Mouse (Mus musculus) embryonic facial prominence, embryonic 11.5 days (tissue): ENCODE data around the gene Zcchc24. TPM values are rescaled to one million over a fixed set of nuclear protein-coding genes. Genes with fewer than 3 reads are reported as not detected.
A peak's percentile ranks its signal among the peaks of the same experiment; 100 is the strongest.

Source experiments
- ATAC-seq: fragments of 200-750 bp; cut with Nextera tagmentation; replicated peaks from 2 replicates; pipeline ENCODE4 v1.8.0; 2017; ENCODE audit warnings: low read depth; ENCODE audit not compliant: insufficient number of reproducible peaks, low FRiP score, low TSS enrichment
- DNase-seq: peaks from one replicate; pipeline ENCODE4 v3.0.0-alpha.2; 2015; ENCODE audit warnings: low spot score
- H3K27ac ChIP-seq: fragments of 300-500 bp; sonication (generic); replicated peaks from 2 replicates; pipeline ENCODE4 v1.5.1; 2014; ENCODE audit warnings: mild to moderate bottlenecking, low read depth, low read length, control low read depth
- H3K27me3 ChIP-seq: fragments of 300-500 bp; sonication (generic); 2 replicates; pipeline ENCODE4 v1.6.1; 2014; ENCODE audit warnings: mild to moderate bottlenecking, low read length, moderate library complexity, mixed read lengths; ENCODE audit not compliant: control insufficient read depth, insufficient read depth
- H3K36me3 ChIP-seq: fragments of 300-500 bp; sonication (generic); replicated peaks from 2 replicates; pipeline ENCODE4 v1.6.1; 2014; ENCODE audit warnings: low read depth, mild to moderate bottlenecking, low read length, moderate library complexity, mixed read lengths; ENCODE audit not compliant: control insufficient read depth, insufficient read depth
- H3K4me1 ChIP-seq: fragments of 300-500 bp; sonication (generic); 2 replicates; pipeline ENCODE4 v1.6.1; 2014; ENCODE audit warnings: low read length, mixed read lengths; ENCODE audit not compliant: control insufficient read depth, insufficient read depth
- H3K4me2 ChIP-seq: fragments of 300-500 bp; sonication (generic); 2 replicates; pipeline ENCODE4 v1.6.1; 2014; ENCODE audit warnings: low read depth, mild to moderate bottlenecking, control low read depth, low read length, moderate library complexity
- H3K4me3 ChIP-seq: fragments of 300-500 bp; sonication (generic); 2 replicates; pipeline ENCODE4 v1.5.1; 2014; ENCODE audit warnings: low read depth, low read length, control low read depth
- H3K9ac ChIP-seq: fragments of 300-500 bp; sonication (generic); replicated peaks from 2 replicates; pipeline ENCODE4 v1.6.1; 2014; ENCODE audit warnings: mild to moderate bottlenecking, control low read depth, low read length
- H3K9me3 ChIP-seq: fragments of 300-500 bp; sonication (generic); replicated peaks from 2 replicates; pipeline ENCODE4 v1.6.1; 2016; ENCODE audit warnings: mild to moderate bottlenecking, low read length, inconsistent platforms, mixed read lengths; ENCODE audit not compliant: control insufficient read depth
- WGBS: fragments of 180-500 bp; shearing (Covaris S2); extraction: QIAGEN DNeasy Blood & Tissue Kit; methylation state at CpG from one replicate; pipeline ENCODE4 v1.1.7; 2014; 5-methylcytosine and 5-hydroxymethylcytosine counted together
- polyA plus RNA-seq: library from polyadenylated mRNA; unstranded; fragments of >200 nt; fragmentation: Nextera tagmentation; extraction: Ambion mirVana; gene quantifications from 2 replicates; pipeline ENCODE4 v1.2.1, GENCODE M21; 2014

Gene Zcchc24
- polyA plus RNA-seq, 1 experiment from 2014 or later = 23.6 TPM

GRCm38 (mm10) chr14:25753021-25753420 lies 15.8 kb downstream of the Zcchc24 start:
- H3K4me2 ChIP-seq = no peak overlapping the region
- no peaks in the 10 kb centered on the region for H3K27me3 ChIP-seq
- DNase-seq = no peak
- H3K27ac ChIP-seq = no peak overlapping the region
- H3K4me3 ChIP-seq = no peak overlapping the region
- no peaks in the 10 kb centered on the region; the same call in none of the 2 replicates for H3K36me3 ChIP-seq
- H3K9me3 ChIP-seq = no peaks in the 10 kb centered on the region
- no peak overlapping the region for H3K9ac ChIP-seq
- H3K4me1 ChIP-seq = peaks cover 10% of the 10 kb centered on the region
- 50% methylated on average over 5 of the region's 5 CpGs for WGBS
- no peak for ATAC-seq

- no peaks in the 10 kb centered on the region for H3K27me3 ChIP-seq
- H3K4me2 ChIP-seq = no peak overlapping the region
- no peak overlapping the region for H3K27ac ChIP-seq
- H3K36me3 ChIP-seq = no peaks in the 10 kb centered on the region; the same call in none of the 2 replicates
- ATAC-seq (no peak), DNase-seq (no peak)
- peaks cover 10% of the 10 kb centered on the region for H3K4me1 ChIP-seq
- H3K4me3 ChIP-seq = no peak overlapping the region
- H3K9me3 ChIP-seq = no peaks in the 10 kb centered on the region
- H3K9ac ChIP-seq = no peak overlapping the region
- 89% methylated on average over 5 of the region's 5 CpGs for WGBS
These were observed 17.8 kb downstream of the Zcchc24 start for GRCm38 (mm10) chr14:25751067-25751466.

DNA sequence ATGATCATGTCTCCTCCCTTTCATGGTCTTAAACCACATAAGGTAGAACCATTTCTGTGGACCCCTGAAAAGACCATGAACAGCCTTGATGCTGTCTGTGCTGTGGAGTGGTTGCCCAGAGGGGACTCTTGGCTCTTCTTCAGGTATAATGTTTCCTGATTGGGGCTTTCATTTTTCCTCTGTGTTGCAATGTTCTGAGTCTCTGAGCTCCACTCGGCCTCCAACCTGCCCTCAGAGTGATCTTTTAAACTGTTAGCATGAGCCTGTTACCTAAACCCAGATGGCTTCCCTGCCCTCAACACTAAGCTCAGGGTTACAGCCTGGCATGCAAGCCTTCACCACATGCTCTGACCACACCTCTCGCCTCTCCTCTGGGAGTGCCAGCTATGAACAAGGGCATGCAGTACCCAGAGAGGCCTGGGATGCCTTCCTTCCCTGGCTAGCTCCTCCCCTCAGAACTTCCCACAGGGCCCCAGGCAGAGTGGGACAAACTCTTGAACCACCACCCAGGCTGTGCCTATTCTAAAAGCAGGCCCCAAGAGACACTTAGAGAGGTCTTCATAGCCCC lies 18.3 kb downstream of the Zcchc24 start:
- H3K27me3 ChIP-seq = no peaks in the 10 kb centered on the region
- WGBS = 82% methylated on average over 2 of the region's 2 CpGs
- no peak overlapping the region for H3K27ac ChIP-seq
- peaks cover 10% of the 10 kb centered on the region for H3K4me1 ChIP-seq
- no peaks in the 10 kb centered on the region for H3K9me3 ChIP-seq
- no peak overlapping the region for H3K4me3 ChIP-seq
- ATAC-seq (no peak), DNase-seq (no peak)
- H3K36me3 ChIP-seq = no peaks in the 10 kb centered on the region; the same call in none of the 2 replicates
- no peak overlapping the region for H3K4me2 ChIP-seq
- H3K9ac ChIP-seq = no peak overlapping the region

GRCm38 (mm10) chr14:25749143-25749909 lies 19.5 kb downstream of the Zcchc24 start:
- H3K4me1 ChIP-seq = peaks cover 10% of the 10 kb centered on the region
- DNase-seq = peak; percentile 83
- WGBS = 17% methylated on average over 13 of the region's 13 CpGs

GRCm38 (mm10) chr14:25747996-25748756 lies 20.7 kb downstream of the Zcchc24 start:
- Histone ChIP-seq H3K4me3 (no peak overlapping the region), H3K4me1 (peaks cover 10% of the 10 kb centered on the region), H3K27ac (no peak overlapping the region), H3K27me3 (no peaks in the 10 kb centered on the region), H3K9ac (no peak overlapping the region), H3K9me3 (no peaks in the 10 kb centered on the region), H3K36me3 (no peaks in the 10 kb centered on the region; the same call in none of the 2 replicates), H3K4me2 (no peak overlapping the region)
- ATAC-seq (no peak), DNase-seq (no peak)
- 69% methylated on average over 7 of the region's 7 CpGs for WGBS

More at GRCm38 (mm10) chr14:25749143-25749909, 19.5 kb downstream of the Zcchc24 start:
- H3K4me2 ChIP-seq = no peak overlapping the region; the same call in 1 of the 2 replicates
- peak overlapping the region; percentile 25; the same call in 1 of the 2 replicates for H3K9ac ChIP-seq
- ATAC-seq = no peak
- no peaks in the 10 kb centered on the region; the same call in none of the 2 replicates for H3K36me3 ChIP-seq
- no peaks in the 10 kb centered on the region for H3K27me3 ChIP-seq
- H3K4me3 ChIP-seq = no peak overlapping the region
- peak overlapping the region; percentile 79 for H3K27ac ChIP-seq
- no peaks in the 10 kb centered on the region for H3K9me3 ChIP-seq

GRCm38 (mm10) chr14:25746971-25747945 lies 21.6 kb downstream of the Zcchc24 start:
- no peak for DNase-seq
- H3K27me3 ChIP-seq = no peaks in the 10 kb centered on the region
- H3K4me2 ChIP-seq = no peak overlapping the region
- H3K36me3 ChIP-seq = no peaks in the 10 kb centered on the region; the same call in none of the 2 replicates
- no peak overlapping the region for H3K9ac ChIP-seq
- H3K4me1 ChIP-seq = peaks cover 10% of the 10 kb centered on the region
- WGBS = 78% methylated on average over 21 of the region's 21 CpGs
- no peaks in the 10 kb centered on the region for H3K9me3 ChIP-seq
- ATAC-seq = no peak; the same call in 1 of the 2 replicates
- no peak overlapping the region for H3K27ac ChIP-seq
- no peak overlapping the region for H3K4me3 ChIP-seq

DNA sequence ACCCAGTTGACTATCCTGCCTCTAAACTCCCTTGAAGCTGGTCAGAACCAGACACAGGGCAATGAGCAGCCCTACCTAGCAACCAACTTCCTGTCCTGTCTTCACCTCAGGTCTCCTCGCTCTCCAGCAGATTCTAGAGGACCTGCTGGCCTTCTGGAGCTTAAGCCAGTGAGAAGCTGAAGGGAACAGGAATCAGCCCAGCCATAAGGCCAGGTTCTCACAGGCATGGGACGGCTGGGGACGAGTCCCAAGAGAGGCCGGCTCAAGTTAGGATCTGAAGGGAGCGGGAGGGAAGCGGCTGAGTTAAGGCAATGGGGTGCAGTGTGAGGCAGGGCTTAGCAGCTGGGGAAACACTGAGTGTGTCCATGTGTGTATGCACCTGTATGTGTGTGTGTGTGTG lies 22.5 kb downstream of the Zcchc24 start:
- no peak overlapping the region for H3K4me2 ChIP-seq
- ATAC-seq (no peak), DNase-seq (no peak)
- no peak overlapping the region for H3K27ac ChIP-seq
- H3K9ac ChIP-seq = no peak overlapping the region
- peaks cover 10% of the 10 kb centered on the region for H3K4me1 ChIP-seq
- 90% methylated on average over 6 of the region's 6 CpGs for WGBS
- no peaks in the 10 kb centered on the region for H3K27me3 ChIP-seq
- H3K4me3 ChIP-seq = no peak overlapping the region
- H3K36me3 ChIP-seq = no peaks in the 10 kb centered on the region; the same call in 1 of the 2 replicates
- no peaks in the 10 kb centered on the region for H3K9me3 ChIP-seq
